Mouse (Mus musculus) lung, postnatal 0 days (tissue): Measurements from ENCODE around the gene F2rl1. TPM values are rescaled to one million over a fixed set of nuclear protein-coding genes. Genes with fewer than 3 reads are reported as not detected.

Source experiments
- ATAC-seq: fragments of 200-750 bp; cut with Nextera tagmentation; 2 replicates; pipeline ENCODE4 v1.8.0; 2017; ENCODE audit warnings: moderate library complexity
- DNase-seq: peaks from one replicate; pipeline ENCODE4 v3.0.0-alpha.2; 2016; ENCODE audit warnings: low spot score
- H3K27ac ChIP-seq: fragments of 300-500 bp; sonication (generic); 2 replicates; pipeline ENCODE4 v1.5.1; 2014; ENCODE audit warnings: antibody characterized with exemption, mild to moderate bottlenecking, low read length, mixed read lengths
- H3K27me3 ChIP-seq: fragments of 300-500 bp; sonication (generic); replicated peaks from 2 replicates; pipeline ENCODE4 v1.6.1; 2014; ENCODE audit warnings: low read length, mixed read lengths; ENCODE audit not compliant: insufficient read depth
- H3K36me3 ChIP-seq: fragments of 300-500 bp; sonication (generic); 2 replicates; pipeline ENCODE4 v1.6.1; 2014; ENCODE audit warnings: low read length, mixed read lengths; ENCODE audit not compliant: insufficient read depth
- H3K4me1 ChIP-seq: fragments of 300-500 bp; sonication (generic); 2 replicates; pipeline ENCODE4 v1.6.1; 2014; ENCODE audit warnings: antibody characterized with exemption, low read depth, low read length, mixed read lengths; ENCODE audit not compliant: insufficient read depth
- H3K4me2 ChIP-seq: fragments of 300-500 bp; sonication (generic); replicated peaks from 2 replicates; pipeline ENCODE4 v1.6.1; 2014; ENCODE audit warnings: low read depth, mild to moderate bottlenecking, low read length, moderate library complexity, mixed read lengths
- H3K4me3 ChIP-seq: fragments of 300-500 bp; sonication (generic); 2 replicates; pipeline ENCODE4 v1.5.1; 2014; ENCODE audit warnings: low read depth, low read length
- H3K9ac ChIP-seq: fragments of 300-500 bp; sonication (generic); replicated peaks from 2 replicates; pipeline ENCODE4 v1.6.1; 2014; ENCODE audit warnings: low read depth, mild to moderate bottlenecking
- H3K9me3 ChIP-seq: fragments of 300-500 bp; sonication (generic); 2 replicates; pipeline ENCODE4 v1.6.1; 2016; ENCODE audit warnings: low read length, mixed read lengths
- CTCF ChIP-seq: IDR thresholded peaks from 2 replicates; pipeline ENCODE4 v1.5.1; 2016; ENCODE audit warnings: antibody characterized with exemption, mild to moderate bottlenecking
- EP300 ChIP-seq: IDR thresholded peaks from 2 replicates; pipeline ENCODE4 v1.6.1; 2016; ENCODE audit warnings: antibody characterized with exemption, mild to moderate bottlenecking, control low read depth
- WGBS: fragments of 180-500 bp; shearing (Covaris S2); extraction: QIAGEN DNeasy Blood & Tissue Kit; methylation state at CpG from one replicate; pipeline ENCODE4 v1.1.7; 2014; 5-methylcytosine and 5-hydroxymethylcytosine counted together
- polyA plus RNA-seq: library from polyadenylated mRNA; unstranded; fragments of >200 nt; fragmentation: Nextera tagmentation; extraction: Ambion mirVana; gene quantifications from 2 replicates; pipeline ENCODE4 v1.2.1, GENCODE M21; 2015

The F2rl1 gene
- polyA plus RNA-seq: 4.3 and 5.6 TPM in 2 replicates

DNA sequence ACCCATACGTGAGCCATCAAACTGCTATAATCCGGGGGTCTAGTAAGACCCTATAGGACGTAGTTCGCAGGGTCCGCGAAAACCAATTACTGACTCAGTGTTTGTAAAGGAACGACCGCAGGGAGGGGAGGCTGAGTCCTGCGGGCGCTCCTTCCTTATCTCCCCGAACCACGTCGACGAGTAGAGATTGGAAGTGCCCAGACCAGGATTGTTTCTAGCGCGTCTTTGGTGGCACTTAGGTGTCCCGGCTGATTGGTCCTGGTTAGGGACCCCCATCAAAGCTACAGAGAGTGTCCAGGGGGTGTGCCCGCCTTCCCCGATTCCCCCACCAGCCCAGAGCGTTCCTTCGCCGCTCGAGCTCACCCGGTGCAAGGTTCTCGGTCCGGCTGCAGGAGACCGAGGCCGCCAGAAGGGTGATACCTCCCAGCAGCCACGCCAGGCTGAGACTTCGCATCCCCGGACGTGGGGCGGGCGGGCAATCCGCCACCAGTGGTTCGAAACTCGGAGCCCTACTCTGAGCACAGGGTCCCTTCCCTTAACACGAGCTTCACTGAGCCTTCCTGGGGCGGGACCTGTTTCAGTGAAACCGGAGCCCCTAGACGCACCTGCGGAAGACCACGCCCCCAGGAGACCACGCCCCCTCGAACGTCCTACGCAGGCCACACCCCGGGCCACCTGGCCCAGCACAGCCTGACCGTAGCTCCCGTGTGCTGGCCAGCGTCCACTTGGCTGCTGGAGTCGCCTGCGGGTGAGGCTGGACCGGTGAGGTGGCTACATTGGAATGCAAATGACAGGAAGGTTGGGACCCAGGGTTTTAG is at the start of gene F2rl1:
F2rl1 (minus strand) TSS at position 554 of the 818 bp plus-strand sequence.
- no peak for TF ChIP-seq CTCF
- TF ChIP-seq EP300: no peak
- Histone ChIP-seq H3K9me3 (no peaks in the 10 kb centered on the region), H3K36me3 (no peaks in the 10 kb centered on the region), H3K27ac (peak within 1 kb of the TSS; percentile 87), H3K9ac (peak within 1 kb of the TSS; percentile 58), H3K27me3 (0 out of 2 replicates have a peak, but pooled peaks cover 10% of the 10 kb centered on the region), H3K4me3 (peak within 1 kb of the TSS; percentile 55), H3K4me1 (no peaks in the 10 kb centered on the region; the same call in 1 of the 2 replicates), H3K4me2 (peak within 1 kb of the TSS; percentile 95)
- DNase-seq: peak; percentile 93
- peak; percentile 94 for ATAC-seq
- WGBS: 2% methylated on average over 54 of the region's 54 CpGs

DNA sequence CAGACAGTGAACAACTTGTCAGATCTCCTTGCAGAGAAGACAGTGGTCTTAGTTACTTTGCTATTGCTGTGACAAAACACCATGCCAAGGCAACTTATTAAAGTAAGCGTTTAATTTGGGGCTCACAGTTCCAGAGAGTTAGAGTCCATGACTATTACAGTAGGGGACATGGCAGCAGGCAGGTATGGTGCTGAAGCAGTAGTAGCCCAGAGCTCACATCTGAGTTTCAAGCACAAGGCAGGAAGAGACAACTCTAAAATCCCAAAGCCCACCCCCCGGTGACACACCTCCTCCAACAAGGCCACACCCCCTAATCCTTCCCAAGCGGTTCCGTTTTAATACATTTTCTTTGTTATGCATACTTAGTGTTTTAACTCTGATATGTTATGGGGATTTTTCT is 45.9 kb upstream of the F2rl1 start:
- TF ChIP-seq CTCF (no peak), EP300 (no peak)
- H3K9me3 ChIP-seq: no peaks in the 10 kb centered on the region
- no peak overlapping the region for H3K27ac ChIP-seq
- no peaks in the 10 kb centered on the region for H3K36me3 ChIP-seq
- WGBS: 97% methylated on average over 4 of the region's 4 CpGs
- no peak overlapping the region for H3K4me2 ChIP-seq
- DNase-seq (no peak), ATAC-seq (no peak)
- H3K27me3 ChIP-seq: no peaks in the 10 kb centered on the region
- no peak overlapping the region for H3K9ac ChIP-seq
- no peaks in the 10 kb centered on the region for H3K4me1 ChIP-seq
- H3K4me3 ChIP-seq: no peak overlapping the region

DNA sequence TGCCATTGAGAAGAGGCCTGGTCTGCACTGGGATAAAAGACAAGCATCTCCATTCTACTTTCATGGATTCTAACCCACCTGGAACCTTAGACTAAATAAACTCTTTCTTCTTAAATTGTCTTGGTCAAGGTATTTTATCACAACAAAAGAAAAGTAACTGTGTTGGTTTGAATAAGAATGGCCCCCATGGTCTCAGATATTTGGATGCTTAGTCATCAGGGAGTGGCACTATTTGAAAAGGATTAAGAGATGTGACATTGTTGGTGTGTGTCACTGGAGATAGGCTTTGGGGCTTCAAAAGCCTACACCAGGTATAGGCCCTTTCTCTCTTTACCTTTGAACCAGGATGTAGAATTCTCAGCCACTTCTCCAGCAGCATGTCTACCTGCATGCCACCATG is 44.3 kb upstream of the F2rl1 start:
- no peaks in the 10 kb centered on the region for H3K4me1 ChIP-seq
- no peaks in the 10 kb centered on the region for H3K9me3 ChIP-seq
- ATAC-seq: no peak
- no peak for DNase-seq
- H3K4me2 ChIP-seq: no peak overlapping the region
- H3K27ac ChIP-seq: no peak overlapping the region
- H3K27me3 ChIP-seq: no peaks in the 10 kb centered on the region
- no peak overlapping the region for H3K4me3 ChIP-seq
- no peak for TF ChIP-seq CTCF
- TF ChIP-seq EP300: no peak
- no peak overlapping the region for H3K9ac ChIP-seq
- no peaks in the 10 kb centered on the region for H3K36me3 ChIP-seq

DNA sequence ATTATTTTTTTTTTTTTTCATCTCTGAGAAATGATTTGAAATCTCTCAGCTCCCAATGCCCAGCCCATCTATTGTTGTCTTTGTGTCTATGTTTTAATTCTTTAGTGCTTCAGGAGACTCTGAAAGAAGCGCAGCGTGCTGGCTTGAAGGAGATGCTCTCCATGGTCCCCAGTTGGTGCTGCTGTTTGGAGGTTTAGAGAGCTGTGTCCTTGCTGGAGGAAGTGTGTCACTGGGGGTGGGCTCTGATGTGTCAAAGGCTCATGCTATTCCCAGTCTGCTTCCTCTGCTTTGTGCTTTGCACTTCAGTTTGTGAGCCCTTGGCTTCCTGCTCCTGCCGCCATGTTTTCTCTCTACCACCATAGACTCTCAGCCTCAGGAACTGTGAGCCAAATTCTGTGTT is 43.3 kb upstream of the F2rl1 start:
- no peak overlapping the region for H3K4me3 ChIP-seq
- H3K36me3 ChIP-seq: no peaks in the 10 kb centered on the region
- DNase-seq: no peak
- WGBS: 95% methylated on average over 3 of the region's 3 CpGs
- H3K9ac ChIP-seq: no peak overlapping the region
- TF ChIP-seq CTCF (no peak), EP300 (no peak)
- H3K9me3 ChIP-seq: no peaks in the 10 kb centered on the region
- H3K4me1 ChIP-seq: no peaks in the 10 kb centered on the region
- no peaks in the 10 kb centered on the region for H3K27me3 ChIP-seq
- H3K4me2 ChIP-seq: no peak overlapping the region
- ATAC-seq: no peak
- H3K27ac ChIP-seq: no peak overlapping the region

DNA sequence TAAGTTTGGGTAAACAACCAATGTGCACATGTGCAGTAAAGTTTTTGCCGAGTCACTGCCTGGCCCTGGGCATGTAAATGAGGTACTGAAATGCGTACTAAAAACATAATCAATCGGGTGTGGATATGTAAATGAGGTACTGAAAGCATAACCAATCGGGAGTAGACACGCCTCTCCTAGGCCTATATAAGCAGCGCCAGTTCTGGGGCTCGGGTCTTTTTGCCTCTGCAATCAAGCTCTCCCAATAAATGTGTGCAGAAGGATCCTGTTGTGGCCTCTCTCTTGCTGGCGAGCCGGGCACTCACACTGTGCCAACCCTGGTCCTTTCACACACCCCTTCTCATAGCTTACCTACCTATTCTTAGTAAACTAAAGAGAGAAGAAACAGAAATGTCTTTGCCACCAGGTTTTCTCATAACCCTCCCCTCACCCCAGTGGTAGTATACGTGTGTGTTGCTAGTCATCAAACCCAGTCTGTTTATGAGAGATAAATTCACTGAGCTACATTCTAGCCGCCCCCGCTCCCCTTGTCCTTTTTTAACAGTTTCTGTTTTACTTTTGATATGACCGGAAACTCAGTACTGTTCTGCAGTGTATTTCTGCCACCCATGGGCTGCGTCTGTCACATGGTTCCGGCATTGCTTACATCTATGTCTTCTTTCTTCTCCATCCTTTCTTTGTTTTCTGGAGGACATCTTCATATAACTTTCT is 42.0 kb upstream of the F2rl1 start:
- no peak for ATAC-seq
- no peak overlapping the region for H3K27ac ChIP-seq
- no peak for DNase-seq
- no peaks in the 10 kb centered on the region for H3K9me3 ChIP-seq
- 93% methylated on average over 15 of the region's 15 CpGs for WGBS
- no peaks in the 10 kb centered on the region for H3K36me3 ChIP-seq
- H3K4me3 ChIP-seq: no peak overlapping the region
- H3K4me2 ChIP-seq: no peak overlapping the region
- no peaks in the 10 kb centered on the region for H3K4me1 ChIP-seq
- TF ChIP-seq CTCF (no peak), EP300 (no peak)
- no peak overlapping the region for H3K9ac ChIP-seq
- no peaks in the 10 kb centered on the region for H3K27me3 ChIP-seq

DNA sequence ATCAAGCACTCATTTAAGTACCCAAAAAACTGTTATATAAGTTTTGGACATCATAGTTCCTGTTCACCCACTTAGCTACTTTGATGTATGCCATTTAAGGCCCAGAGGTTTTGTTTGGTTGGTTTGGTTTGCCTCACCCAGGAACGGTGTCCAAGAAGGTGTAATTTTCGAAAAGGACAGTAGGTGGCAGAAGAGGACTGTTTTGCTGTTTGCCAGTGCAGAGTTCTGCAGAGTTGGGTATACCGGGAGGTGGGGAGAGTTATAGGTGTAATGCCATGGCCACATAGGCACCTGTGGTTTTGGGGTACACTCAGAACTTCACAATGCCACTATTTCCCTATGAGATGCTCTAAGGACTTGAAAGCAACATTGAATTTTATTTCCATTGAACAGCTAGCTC is 38.7 kb upstream of the F2rl1 start:
- H3K9me3 ChIP-seq: no peaks in the 10 kb centered on the region
- no peaks in the 10 kb centered on the region for H3K27me3 ChIP-seq
- no peak overlapping the region for H3K27ac ChIP-seq
- ATAC-seq (peak; percentile 83), DNase-seq (peak; percentile 75)
- H3K9ac ChIP-seq: no peak overlapping the region
- WGBS: 1% methylated on average over 3 of the region's 3 CpGs
- H3K4me1 ChIP-seq: no peaks in the 10 kb centered on the region
- no peak overlapping the region for H3K4me2 ChIP-seq
- no peak overlapping the region for H3K4me3 ChIP-seq
- H3K36me3 ChIP-seq: no peaks in the 10 kb centered on the region
- TF ChIP-seq CTCF (peak; percentile 95), EP300 (no peak)
